Mouse (Mus musculus) limb, embryonic 12.5 days (tissue): ENCODE results near the gene Acox1. TPM values are rescaled to one million over a fixed set of nuclear protein-coding genes. Genes with fewer than 3 reads are reported as not detected.
A peak's percentile ranks its signal among the peaks of the same experiment; 100 is the strongest.

Experiments
- ATAC-seq: fragments of 200-750 bp; cut with Nextera tagmentation; 2 replicates; pipeline ENCODE4 v1.8.0; 2017; ENCODE audit warnings: low read depth, moderate TSS enrichment; ENCODE audit not compliant: insufficient number of reproducible peaks, insufficient read depth, low FRiP score, low TSS enrichment
- H3K27ac ChIP-seq: fragments of 300-500 bp; sonication (generic); 2 replicates; pipeline ENCODE4 v1.5.1; 2016; ENCODE audit warnings: mild to moderate bottlenecking, moderate library complexity
- H3K27me3 ChIP-seq: fragments of 300-500 bp; sonication (generic); 2 replicates; pipeline ENCODE4 v1.6.1; 2016; ENCODE audit warnings: mild to moderate bottlenecking, moderate library complexity
- H3K36me3 ChIP-seq: fragments of 300-500 bp; sonication (generic); 2 replicates; pipeline ENCODE4 v1.6.1; 2016; ENCODE audit warnings: mild to moderate bottlenecking, moderate library complexity
- H3K4me1 ChIP-seq: fragments of 300-500 bp; sonication (generic); replicated peaks from 2 replicates; pipeline ENCODE4 v1.6.1; 2016
- H3K4me2 ChIP-seq: fragments of 300-500 bp; sonication (generic); 2 replicates; pipeline ENCODE4 v1.6.1; 2016; ENCODE audit warnings: mild to moderate bottlenecking, moderate library complexity
- H3K4me3 ChIP-seq: fragments of 300-500 bp; sonication (generic); replicated peaks from 2 replicates; pipeline ENCODE4 v1.5.1; 2016; ENCODE audit warnings: mild to moderate bottlenecking
- H3K9ac ChIP-seq: fragments of 300-500 bp; sonication (generic); replicated peaks from 2 replicates; pipeline ENCODE4 v1.6.1; 2016; ENCODE audit warnings: mild to moderate bottlenecking, moderate library complexity
- H3K9me3 ChIP-seq: fragments of 300-500 bp; sonication (generic); 2 replicates; pipeline ENCODE4 v1.6.1; 2016; ENCODE audit warnings: mild to moderate bottlenecking, moderate library complexity
- WGBS: fragments of 180-500 bp; shearing (Covaris S2); methylation state at CpG from one replicate; pipeline ENCODE4 v1.1.7; 2016; 5-methylcytosine and 5-hydroxymethylcytosine counted together
- polyA plus RNA-seq: library from polyadenylated mRNA; unstranded; fragments of >200 nt; fragmentation: Nextera tagmentation; extraction: Ambion mirVana; gene quantifications from 2 replicates; pipeline ENCODE4 v1.2.1, GENCODE M21; 2016

Gene Acox1
- polyA plus RNA-seq, 1 experiment from 2014 or later, result 18.1 TPM

DNA sequence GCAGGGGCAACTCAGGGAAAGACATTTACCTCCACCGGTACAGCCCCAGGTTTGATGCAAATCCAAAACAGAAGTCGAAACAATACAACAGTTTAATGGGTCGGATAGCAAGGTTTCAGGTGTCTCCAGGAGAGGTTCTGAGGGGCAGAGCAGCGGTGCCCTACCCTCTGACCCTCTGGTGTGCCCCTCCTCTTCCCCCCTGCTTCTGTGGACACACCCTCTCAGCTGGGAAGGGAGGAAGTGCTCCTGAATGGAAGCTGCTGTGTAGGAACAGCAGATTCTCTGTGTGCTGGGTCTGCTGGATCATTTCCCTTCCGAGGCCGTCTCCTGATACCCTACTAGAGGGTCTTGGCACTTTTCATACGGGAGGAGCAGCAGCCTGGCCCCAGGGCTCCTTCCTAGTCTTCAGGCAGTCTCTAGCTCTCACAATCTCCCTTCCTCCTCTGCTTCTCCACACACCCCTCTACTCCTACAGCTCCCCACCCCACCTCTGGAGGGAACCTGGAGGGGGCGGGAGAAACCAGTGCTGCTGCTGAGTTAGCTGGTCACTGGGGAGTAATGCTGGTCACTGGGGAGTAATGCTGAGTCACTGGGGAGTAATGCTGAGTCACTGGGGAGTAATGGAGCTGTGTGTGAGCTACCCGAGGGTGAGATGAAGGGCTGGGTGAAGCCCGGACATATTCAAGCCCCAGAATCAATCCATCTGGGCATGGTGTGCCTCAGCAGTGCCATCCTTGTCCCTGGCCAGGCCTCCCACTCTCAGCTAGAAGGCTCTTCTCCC lies 56.4 kb downstream of the Acox1 start:
- Histone ChIP-seq H3K4me3 (no peak overlapping the region), H3K4me1 (peaks cover 6% of the 10 kb centered on the region), H3K9ac (no peak overlapping the region), H3K9me3 (no peaks in the 10 kb centered on the region), H3K36me3 (peaks cover 60% of the 10 kb centered on the region), H3K4me2 (no peak overlapping the region), H3K27ac (no peak overlapping the region), H3K27me3 (no peaks in the 10 kb centered on the region)
- WGBS, result 70% methylated on average over 10 of the region's 10 CpGs
- no peak for ATAC-seq

DNA sequence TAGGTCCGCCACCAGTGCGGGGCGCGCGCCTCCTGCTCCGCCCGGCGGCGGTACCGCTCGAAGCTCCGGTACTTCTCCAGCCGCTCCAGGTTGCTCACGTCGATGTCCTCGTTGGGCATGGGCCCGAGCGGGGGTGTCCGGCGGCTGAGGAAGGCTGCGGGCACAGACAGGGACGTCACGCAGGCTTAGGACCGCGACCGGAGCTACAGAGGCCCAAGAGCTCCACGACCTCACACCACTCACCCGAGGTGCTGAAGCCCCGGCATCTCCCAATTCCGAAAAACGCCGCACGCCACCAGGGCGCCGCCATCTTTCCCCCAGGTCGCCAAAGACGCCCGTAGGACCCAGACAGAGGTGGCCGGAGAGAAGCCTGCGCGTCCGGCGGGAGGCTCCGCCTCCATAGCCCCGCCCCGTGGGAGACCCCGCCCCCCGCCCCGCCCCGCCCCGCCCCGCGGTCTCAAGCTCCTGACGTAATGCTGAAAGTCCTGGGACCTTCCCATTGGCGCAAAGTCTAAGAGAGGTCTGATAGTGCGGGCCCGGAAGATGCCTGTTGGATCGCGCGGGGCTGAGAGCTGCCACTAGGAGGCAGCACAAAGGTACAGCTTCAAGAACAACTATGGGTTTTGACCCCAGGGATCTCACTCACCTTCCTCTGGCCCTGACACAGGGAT lies 60.2 kb downstream of the Acox1 start, which contains the start of gene Mrpl38:
Gene Mrpl38 (minus strand): TSS at position 401 of the 671 bp plus-strand sequence.
- Histone ChIP-seq H3K9ac (peak within 1 kb of the TSS; percentile 83), H3K36me3 (peaks cover 49% of the 10 kb centered on the region), H3K27ac (peak within 1 kb of the TSS; percentile 78), H3K9me3 (no peaks in the 10 kb centered on the region), H3K4me1 (peaks cover 15% of the 10 kb centered on the region), H3K4me2 (peak within 1 kb of the TSS; percentile 59), H3K27me3 (no peaks in the 10 kb centered on the region), H3K4me3 (peak within 1 kb of the TSS; percentile 92)
- under 1% methylated on average over 60 of the region's 60 CpGs for WGBS
- peak; percentile 92 for ATAC-seq

DNA sequence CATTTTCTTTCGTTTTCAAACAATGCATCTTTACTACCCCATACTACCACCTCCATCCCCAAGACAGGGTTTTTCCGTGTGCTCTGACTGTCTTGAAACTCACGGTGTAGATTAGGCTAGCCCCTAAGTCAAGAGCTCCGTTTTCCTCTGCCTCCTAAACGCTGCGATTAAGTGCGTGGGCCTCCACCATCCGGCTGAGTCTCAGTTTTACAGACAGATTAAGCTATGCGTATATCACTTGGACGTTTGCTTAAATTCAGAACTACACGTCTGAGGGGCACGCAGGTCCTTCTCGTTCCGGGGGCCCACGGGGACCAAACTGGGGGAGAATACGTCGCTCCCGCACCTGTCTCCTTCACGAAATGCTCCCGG lies 60.8 kb downstream of the Acox1 start:
- Histone ChIP-seq H3K4me1 (peaks cover 20% of the 10 kb centered on the region), H3K9ac (peak overlapping the region; percentile 83), H3K27ac (peak overlapping the region; percentile 78), H3K9me3 (no peaks in the 10 kb centered on the region), H3K4me2 (peak overlapping the region; percentile 59), H3K36me3 (peaks cover 48% of the 10 kb centered on the region), H3K4me3 (peak overlapping the region; percentile 92), H3K27me3 (no peaks in the 10 kb centered on the region)
- under 1% methylated on average over 20 of the region's 20 CpGs for WGBS
- ATAC-seq, result no peak

DNA sequence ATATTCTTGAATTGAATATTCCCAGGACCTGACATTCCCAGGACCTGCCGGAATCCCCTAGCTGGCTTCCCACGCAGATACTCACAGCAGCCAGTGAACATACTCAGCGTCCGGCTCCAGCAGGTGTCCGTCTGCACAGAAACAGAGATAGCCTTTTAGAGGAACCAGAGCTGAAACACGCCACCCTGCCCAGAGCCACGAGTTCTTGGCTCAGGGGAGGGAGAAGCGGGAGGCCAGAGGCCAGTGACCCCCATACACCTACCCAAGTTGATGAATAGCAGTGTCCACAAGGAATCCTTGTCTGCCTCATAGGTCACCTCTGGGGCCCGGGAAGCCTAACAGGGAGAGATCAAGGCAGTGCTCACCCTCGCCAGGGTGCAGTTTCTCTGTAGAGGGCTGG lies 64.7 kb downstream of the Acox1 start:
- Histone ChIP-seq H3K9me3 (no peaks in the 10 kb centered on the region), H3K4me1 (peaks cover 42% of the 10 kb centered on the region), H3K27me3 (no peaks in the 10 kb centered on the region; the same call in none of the 2 replicates), H3K9ac (no peak overlapping the region), H3K4me2 (no peak overlapping the region), H3K27ac (no peak overlapping the region), H3K36me3 (peaks cover 47% of the 10 kb centered on the region), H3K4me3 (no peak overlapping the region)
- 79% methylated on average over 10 of the region's 10 CpGs for WGBS
- ATAC-seq, result no peak

DNA sequence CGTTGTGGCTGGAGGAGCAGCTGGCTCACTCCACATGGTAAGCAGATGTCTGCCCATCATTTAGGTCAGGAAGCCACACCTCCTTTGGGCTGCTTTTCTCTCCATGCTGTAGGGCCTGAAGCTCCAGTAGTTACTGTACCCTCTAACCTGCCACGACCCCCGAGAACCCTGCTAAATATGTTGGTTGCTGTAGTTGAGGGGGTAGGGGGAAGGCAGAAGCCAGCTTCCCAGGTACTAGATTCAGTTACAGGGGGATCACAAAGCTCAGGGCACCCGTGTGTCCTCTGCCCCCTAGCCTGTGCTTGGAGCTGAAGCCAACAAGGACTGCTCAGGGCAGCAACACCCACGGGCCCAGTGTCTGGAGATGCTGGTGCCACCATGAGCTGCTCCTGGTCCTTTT lies 65.3 kb downstream of the Acox1 start:
- Histone ChIP-seq H3K27me3 (no peaks in the 10 kb centered on the region; the same call in none of the 2 replicates), H3K27ac (peak overlapping the region; percentile 12; the same call in 1 of the 2 replicates), H3K9ac (no peak overlapping the region), H3K36me3 (peaks cover 48% of the 10 kb centered on the region), H3K9me3 (no peaks in the 10 kb centered on the region), H3K4me2 (no peak overlapping the region), H3K4me1 (peaks cover 42% of the 10 kb centered on the region), H3K4me3 (no peak overlapping the region)
- no peak for ATAC-seq
- 54% methylated on average over 5 of the region's 5 CpGs for WGBS

DNA sequence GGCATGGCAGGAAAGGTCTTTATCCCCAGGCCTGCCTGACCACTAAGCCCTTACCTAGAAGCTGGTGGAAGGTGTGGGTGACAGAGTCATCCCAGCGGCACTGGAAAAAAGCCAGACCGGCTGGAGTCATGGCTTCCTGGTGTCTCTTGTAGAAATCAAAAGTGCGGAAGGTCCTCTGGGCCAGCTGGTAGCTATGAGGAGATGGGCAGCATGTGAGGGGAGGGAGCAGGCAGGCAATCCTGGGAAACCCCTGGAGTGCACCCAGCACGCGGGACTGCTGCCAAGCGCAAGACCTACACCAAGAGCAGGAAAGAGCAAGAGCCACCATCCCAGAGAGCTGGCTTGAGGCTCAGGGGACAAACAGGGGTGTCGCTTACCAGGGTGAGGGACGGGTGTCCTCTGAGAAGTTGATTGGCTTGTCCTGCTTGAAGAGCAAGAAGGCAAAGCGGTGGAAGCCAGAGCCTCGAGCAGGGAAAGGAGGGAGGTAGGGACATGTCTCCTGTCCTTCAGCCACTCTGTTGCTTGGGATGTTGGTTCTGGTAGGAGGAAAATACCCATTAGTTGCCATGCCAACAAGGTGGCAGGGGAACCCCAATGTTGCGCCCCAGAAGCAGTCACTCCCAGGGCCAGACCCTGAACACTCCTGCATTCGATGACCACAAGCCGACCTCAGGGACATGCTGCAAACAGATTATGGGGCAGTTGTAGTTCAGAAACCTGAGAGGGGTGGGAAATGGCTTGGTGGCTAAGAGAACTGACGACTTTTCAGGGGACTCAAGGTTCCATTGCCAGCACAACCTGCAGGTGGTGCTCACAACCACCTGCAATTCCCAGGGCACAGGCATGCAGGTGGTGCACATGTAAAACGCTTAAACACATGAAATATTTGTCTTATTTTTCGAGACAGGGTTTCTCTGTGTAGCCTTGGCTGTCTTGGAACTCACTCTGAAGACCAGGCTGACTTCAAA lies 66.2 kb downstream of the Acox1 start:
- H3K4me3 ChIP-seq, result no peak overlapping the region
- H3K27ac ChIP-seq, result no peak overlapping the region
- H3K4me2 ChIP-seq, result no peak overlapping the region
- no peaks in the 10 kb centered on the region; the same call in none of the 2 replicates for H3K27me3 ChIP-seq
- no peaks in the 10 kb centered on the region for H3K9me3 ChIP-seq
- no peak overlapping the region for H3K9ac ChIP-seq
- 81% methylated on average over 16 of the region's 16 CpGs for WGBS
- ATAC-seq, result no peak
- H3K36me3 ChIP-seq, result peaks cover 48% of the 10 kb centered on the region
- H3K4me1 ChIP-seq, result peaks cover 45% of the 10 kb centered on the region

DNA sequence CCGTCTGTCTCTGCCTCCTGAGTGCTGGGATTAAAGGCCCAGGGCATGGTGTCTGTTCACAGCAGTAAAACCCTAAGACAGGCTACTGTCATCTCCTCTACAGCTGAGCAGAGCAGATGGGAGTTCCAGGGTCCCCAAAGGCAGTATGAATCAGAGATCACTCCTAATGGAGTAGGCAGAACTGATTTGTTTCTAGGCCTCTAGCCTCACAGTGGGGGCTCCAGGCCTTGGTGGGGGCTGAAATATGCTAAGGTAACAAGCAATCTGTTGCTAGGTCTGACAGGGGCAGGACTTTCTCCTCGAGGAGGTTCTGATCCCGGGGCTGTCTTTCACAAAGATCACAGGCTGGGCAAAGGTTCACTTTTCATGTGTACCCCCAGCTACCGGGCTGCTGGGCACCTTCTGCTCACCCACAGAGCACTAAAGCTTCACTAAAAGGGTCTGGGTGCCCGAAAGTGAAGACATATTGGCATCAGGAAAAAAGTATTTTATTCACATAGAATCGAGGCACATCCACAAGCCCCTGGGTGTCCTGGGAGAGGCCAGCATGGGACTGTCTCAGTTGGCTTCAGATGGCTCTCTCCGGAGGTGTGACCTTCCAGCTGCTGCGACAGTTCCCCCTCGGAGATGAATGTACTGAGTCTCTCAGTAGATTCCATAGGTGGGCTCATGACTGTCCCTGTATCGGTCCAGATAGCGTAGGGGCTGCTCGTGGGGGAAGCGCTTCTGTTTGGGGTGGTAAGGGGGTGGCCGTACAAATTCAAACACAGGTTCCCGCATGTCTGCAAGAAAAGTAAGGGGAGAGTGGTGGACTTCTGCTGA lies 67.3 kb downstream of the Acox1 start:
- peak overlapping the region; percentile 18; the same call in 1 of the 2 replicates for H3K9ac ChIP-seq
- H3K27ac ChIP-seq, result peak overlapping the region; percentile 85
- no peak for ATAC-seq
- H3K4me1 ChIP-seq, result peaks cover 46% of the 10 kb centered on the region
- no peaks in the 10 kb centered on the region; the same call in none of the 2 replicates for H3K27me3 ChIP-seq
- WGBS, result 84% methylated on average over 15 of the region's 15 CpGs
- H3K36me3 ChIP-seq, result peaks cover 48% of the 10 kb centered on the region
- peak overlapping the region; percentile 57 for H3K4me3 ChIP-seq
- H3K9me3 ChIP-seq, result no peaks in the 10 kb centered on the region
- peak overlapping the region; percentile 73 for H3K4me2 ChIP-seq

DNA sequence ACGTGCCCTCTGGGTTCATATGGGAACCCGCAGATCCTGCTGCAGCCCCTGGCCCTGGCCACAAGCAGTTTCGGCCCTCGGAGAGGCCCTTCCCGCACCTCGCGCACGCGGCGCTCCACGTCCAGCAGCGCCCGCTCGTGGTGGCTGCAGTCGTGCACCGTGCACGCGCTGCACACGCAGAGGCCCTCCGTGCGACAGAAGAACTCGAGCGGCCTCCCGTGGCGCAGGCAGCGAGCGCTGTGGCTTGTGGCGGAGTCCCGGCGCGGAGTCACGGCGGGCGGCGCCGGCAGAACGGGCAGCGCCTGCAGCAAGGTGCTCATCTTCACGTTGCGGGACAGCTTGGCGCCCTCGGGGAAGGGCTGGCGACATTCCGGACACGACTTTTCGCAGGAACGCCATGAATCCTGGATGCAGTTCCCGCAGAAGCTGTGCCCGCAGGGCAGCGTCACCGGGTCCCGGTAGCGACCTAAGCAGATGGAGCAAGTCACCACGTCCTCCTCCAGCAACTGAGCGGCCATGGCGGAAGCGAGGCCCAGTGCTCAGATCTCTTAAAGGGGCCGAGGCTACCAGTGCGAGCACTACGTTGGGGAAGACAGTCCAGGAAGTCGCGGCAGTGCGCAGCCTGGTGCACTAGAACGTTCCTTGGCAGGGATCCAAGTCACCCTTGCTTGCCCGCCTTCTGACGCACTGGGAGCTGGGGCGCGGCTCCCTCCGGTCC lies 68.2 kb downstream of the Acox1 start, which contains the start of gene Trim65:
Gene Trim65 (minus strand): TSS at position 641 of the 718 bp plus-strand sequence.
- H3K36me3 ChIP-seq, result peaks cover 48% of the 10 kb centered on the region
- ATAC-seq, result 0 out of 2 replicates have a peak, but pooled peaks have one; percentile 28
- peak within 1 kb of the TSS; percentile 57 for H3K4me3 ChIP-seq
- H3K9me3 ChIP-seq, result no peaks in the 10 kb centered on the region
- WGBS, result 2% methylated on average over 69 of the region's 69 CpGs
- peak within 1 kb of the TSS; percentile 73 for H3K4me2 ChIP-seq
- no peaks in the 10 kb centered on the region; the same call in none of the 2 replicates for H3K27me3 ChIP-seq
- H3K27ac ChIP-seq, result peak within 1 kb of the TSS; percentile 85
- peaks cover 49% of the 10 kb centered on the region for H3K4me1 ChIP-seq
- peak within 1 kb of the TSS; percentile 68 for H3K9ac ChIP-seq

DNA sequence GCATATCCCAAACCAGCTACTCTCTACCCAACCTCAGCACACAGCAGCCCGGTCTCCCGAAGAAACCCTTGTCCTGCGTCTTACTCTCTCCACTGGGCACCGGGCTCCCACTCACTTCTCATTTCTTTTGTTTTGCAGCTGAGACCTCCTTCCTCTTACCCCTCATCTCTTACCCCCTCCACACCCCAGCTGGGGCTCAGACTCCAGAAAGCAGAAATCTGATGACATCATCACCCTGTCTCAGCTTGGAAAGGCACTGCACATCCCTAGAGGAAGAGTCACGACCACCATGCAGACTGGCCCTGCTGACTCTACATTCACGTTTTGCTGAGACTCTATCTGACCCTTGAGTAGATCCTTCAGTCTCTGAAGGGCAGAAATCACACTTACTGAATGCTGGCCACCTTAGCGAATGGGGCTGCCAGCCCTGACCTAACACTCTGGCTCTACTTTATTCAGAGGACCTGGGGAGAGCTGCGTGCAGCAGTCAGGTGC lies 68.8 kb downstream of the Acox1 start:
- H3K27me3 ChIP-seq, result no peaks in the 10 kb centered on the region; the same call in none of the 2 replicates
- H3K9ac ChIP-seq, result peak overlapping the region; percentile 68
- H3K9me3 ChIP-seq, result no peaks in the 10 kb centered on the region
- H3K36me3 ChIP-seq, result peaks cover 48% of the 10 kb centered on the region
- 0 out of 2 replicates have a peak, but pooled peaks have one; percentile 12 for ATAC-seq
- peak overlapping the region; percentile 57 for H3K4me3 ChIP-seq
- peak overlapping the region; percentile 85 for H3K27ac ChIP-seq
- H3K4me1 ChIP-seq, result peaks cover 49% of the 10 kb centered on the region
- H3K4me2 ChIP-seq, result peak overlapping the region; percentile 73
- WGBS, result 44% methylated on average over 8 of the region's 8 CpGs
